Mouse (Mus musculus): ENCODE data around the gene Dpyd. TPM values are rescaled to one million over a fixed set of nuclear protein-coding genes. Genes with fewer than 3 reads are reported as not detected.

Gene Dpyd
- polyA plus RNA-seq, 1 experiment from 2014 or later: 0.08 TPM

- DNase-seq (ENCODE audit: low read depth, low spot score) (no peak), ATAC-seq (no peak)
- in situ Hi-C loops (cut with MboI; ENCODE audit: low pct_unique_long_range_greater_than_20kb): no loop called here
- TF ChIP-seq CTCF (IDR thresholded peaks at IDR 0.05): no peak
- no peaks in the 10 kb centered on the region for H3K27me3 ChIP-seq
- POLR2A ChIA-PET: no interaction called here
- CTCF ChIA-PET: interaction anchor here (1.3 kb wide), 1 partner anchor 29 kb away, joined by 4 read pairs; no protein-coding TSS in a partner anchor
Observed at GRCm38 (mm10) chr3:119419745-119420144, 857.8 kb downstream of the Dpyd start.

GRCm38 (mm10) chr3:119431339-119431738, 869.4 kb downstream of the Dpyd start:
- ATAC-seq (no peak), DNase-seq (ENCODE audit: low read depth, low spot score) (no peak)
- ChIA-PET POLR2A (interaction anchor here (0.8 kb wide), 1 partner anchor 41 kb away, joined by 3 read pairs; no protein-coding TSS in a partner anchor), CTCF (no interaction called here)
- in situ Hi-C loops (cut with MboI; ENCODE audit: low pct_unique_long_range_greater_than_20kb): no loop called here
- no peaks in the 10 kb centered on the region for H3K27me3 ChIP-seq
- TF ChIP-seq CTCF (IDR thresholded peaks at IDR 0.05): no peak

GRCm38 (mm10) chr3:119431757-119432156, 869.8 kb downstream of the Dpyd start:
- CTCF ChIA-PET: no interaction called here
- no peak for ATAC-seq
- no peak for TF ChIP-seq CTCF (IDR thresholded peaks at IDR 0.05)
- no peaks in the 10 kb centered on the region for H3K27me3 ChIP-seq
- DNase-seq (ENCODE audit: low read depth, low spot score): no peak
- POLR2A ChIA-PET: interaction anchor here (0.8 kb wide), 1 partner anchor 42 kb away, joined by 3 read pairs; no protein-coding TSS in a partner anchor
- in situ Hi-C loops (cut with MboI; ENCODE audit: low pct_unique_long_range_greater_than_20kb): no loop called here

DNA sequence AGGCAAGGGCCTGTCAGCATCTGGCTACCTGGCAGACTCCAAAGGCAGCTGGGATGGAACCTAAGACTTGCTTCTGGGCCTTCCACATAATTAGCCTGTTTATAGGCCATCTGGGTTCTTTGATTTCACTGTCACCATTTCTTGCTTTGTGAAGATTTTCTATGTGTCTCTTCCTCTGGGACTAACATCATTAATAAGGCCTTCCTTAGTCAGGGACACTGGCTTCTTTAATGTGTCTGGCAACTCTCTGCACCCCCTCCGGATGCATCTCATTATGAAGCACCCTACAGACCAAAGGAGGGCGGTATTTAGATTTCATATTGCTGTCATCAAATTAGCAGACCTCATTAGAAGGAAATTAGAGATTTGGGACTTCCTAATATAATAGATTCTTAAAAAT, 885.6 kb downstream of the Dpyd start:
- in situ Hi-C loops (cut with MboI; ENCODE audit: low pct_unique_long_range_greater_than_20kb): no loop called here
- no peaks in the 10 kb centered on the region for H3K27me3 ChIP-seq
- DNase-seq (ENCODE audit: low read depth, low spot score) (no peak), ATAC-seq (no peak)
- ChIA-PET CTCF (no interaction called here), POLR2A (interaction anchor here (1.2 kb wide), 1 partner anchor 9 kb away, joined by 3 read pairs; no protein-coding TSS in a partner anchor)
- no peak for TF ChIP-seq CTCF (IDR thresholded peaks at IDR 0.05)

DNA sequence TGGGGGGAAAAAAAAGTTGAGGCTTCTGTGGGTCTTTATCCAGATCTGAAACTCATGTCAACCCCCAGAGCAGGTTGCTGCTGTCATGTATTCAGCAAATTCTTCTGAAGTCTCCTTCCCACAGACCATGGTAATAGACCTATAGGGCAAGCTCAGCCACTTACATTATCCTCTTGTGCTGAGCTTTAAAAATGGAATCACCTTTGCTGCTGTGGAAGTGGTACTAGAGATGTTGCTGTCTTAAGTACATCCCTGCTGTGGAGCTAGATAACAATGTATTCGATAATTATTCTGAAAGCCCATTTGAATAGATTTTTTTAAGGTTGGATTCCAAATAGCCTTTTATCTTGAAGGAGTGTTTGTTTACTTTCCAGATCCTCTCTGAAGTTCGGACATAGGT, 902.1 kb downstream of the Dpyd start:
- ATAC-seq (no peak), DNase-seq (ENCODE audit: low read depth, low spot score) (no peak)
- ChIA-PET CTCF (interaction anchor here (0.8 to 1.5 kb wide), 4 partner anchors 11 to 27 kb away, joined by 3 to 4 read pairs (median 4); no protein-coding TSS in a partner anchor), POLR2A (interaction anchor here (0.6 kb wide), 1 partner anchor 726 kb away, joined by 3 read pairs; no protein-coding TSS in a partner anchor)
- H3K27me3 ChIP-seq: no peaks in the 10 kb centered on the region
- no peak for TF ChIP-seq CTCF (IDR thresholded peaks at IDR 0.05)
- in situ Hi-C loops (cut with MboI; ENCODE audit: low pct_unique_long_range_greater_than_20kb): no loop called here

DNA sequence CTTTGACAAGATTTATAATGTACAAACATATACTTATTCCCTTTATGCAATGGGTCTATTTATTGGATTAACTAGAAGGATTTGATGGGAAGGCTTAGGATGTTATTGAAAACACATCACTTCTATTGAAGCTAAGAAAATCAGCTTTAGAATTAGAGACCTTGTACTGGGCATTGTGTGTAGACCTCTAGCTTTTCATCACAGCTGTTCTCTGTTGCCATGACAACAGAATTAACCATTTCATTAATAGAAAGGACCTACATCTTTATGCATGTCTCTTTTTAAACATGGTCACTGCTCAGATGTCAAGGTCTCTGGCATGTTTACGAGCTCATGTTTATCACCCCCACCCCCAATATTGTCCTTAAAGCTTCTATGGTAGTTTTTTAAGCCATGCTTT, 902.5 kb downstream of the Dpyd start:
- ATAC-seq: no peak
- POLR2A ChIA-PET: interaction anchor here (0.6 kb wide), 1 partner anchor 725 kb away, joined by 3 read pairs; no protein-coding TSS in a partner anchor
- no peaks in the 10 kb centered on the region for H3K27me3 ChIP-seq
- no peak for DNase-seq (ENCODE audit: low read depth, low spot score)
- TF ChIP-seq CTCF (IDR thresholded peaks at IDR 0.05): no peak
- in situ Hi-C loops (cut with MboI; ENCODE audit: low pct_unique_long_range_greater_than_20kb): no loop called here
- CTCF ChIA-PET: interaction anchor here (0.8 to 1.5 kb wide), 5 partner anchors 9 to 27 kb away, joined by 3 to 4 read pairs (median 4); no protein-coding TSS in a partner anchor

DNA sequence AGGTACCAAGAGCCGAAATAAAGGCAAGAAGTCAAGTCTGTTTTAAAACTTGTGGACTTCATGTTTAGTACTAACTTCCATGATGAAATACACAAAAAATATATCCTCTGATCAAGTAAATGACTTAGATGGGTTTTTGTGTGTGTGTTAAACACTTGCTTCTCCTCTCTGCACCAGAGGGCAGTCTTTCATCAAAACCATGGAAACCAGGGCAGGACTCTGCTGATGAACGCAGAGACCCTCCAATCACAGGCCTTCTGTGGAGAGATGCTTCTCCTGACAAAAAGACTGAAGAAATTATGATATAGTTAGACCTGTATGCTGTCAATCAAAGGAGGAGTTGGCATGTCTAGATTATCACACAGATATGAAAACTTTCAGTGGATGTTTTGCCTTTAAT, 905.8 kb downstream of the Dpyd start:
- ChIA-PET CTCF (no interaction called here), POLR2A (interaction anchor here (1.3 to 1.5 kb wide), 2 partner anchors 13 to 579 kb away, joined by 3 to 4 read pairs; no protein-coding TSS in a partner anchor)
- no peak for DNase-seq (ENCODE audit: low read depth, low spot score)
- no peaks in the 10 kb centered on the region for H3K27me3 ChIP-seq
- peak; percentile 59 for TF ChIP-seq CTCF (IDR thresholded peaks at IDR 0.05)
- peak; percentile 83 for ATAC-seq
- in situ Hi-C loops (cut with MboI; ENCODE audit: low pct_unique_long_range_greater_than_20kb): no loop called here

Measured in Patski (cell line).